Mouse (Mus musculus): ENCODE results near the gene Cdc42.

Cdc42 gene

DNA sequence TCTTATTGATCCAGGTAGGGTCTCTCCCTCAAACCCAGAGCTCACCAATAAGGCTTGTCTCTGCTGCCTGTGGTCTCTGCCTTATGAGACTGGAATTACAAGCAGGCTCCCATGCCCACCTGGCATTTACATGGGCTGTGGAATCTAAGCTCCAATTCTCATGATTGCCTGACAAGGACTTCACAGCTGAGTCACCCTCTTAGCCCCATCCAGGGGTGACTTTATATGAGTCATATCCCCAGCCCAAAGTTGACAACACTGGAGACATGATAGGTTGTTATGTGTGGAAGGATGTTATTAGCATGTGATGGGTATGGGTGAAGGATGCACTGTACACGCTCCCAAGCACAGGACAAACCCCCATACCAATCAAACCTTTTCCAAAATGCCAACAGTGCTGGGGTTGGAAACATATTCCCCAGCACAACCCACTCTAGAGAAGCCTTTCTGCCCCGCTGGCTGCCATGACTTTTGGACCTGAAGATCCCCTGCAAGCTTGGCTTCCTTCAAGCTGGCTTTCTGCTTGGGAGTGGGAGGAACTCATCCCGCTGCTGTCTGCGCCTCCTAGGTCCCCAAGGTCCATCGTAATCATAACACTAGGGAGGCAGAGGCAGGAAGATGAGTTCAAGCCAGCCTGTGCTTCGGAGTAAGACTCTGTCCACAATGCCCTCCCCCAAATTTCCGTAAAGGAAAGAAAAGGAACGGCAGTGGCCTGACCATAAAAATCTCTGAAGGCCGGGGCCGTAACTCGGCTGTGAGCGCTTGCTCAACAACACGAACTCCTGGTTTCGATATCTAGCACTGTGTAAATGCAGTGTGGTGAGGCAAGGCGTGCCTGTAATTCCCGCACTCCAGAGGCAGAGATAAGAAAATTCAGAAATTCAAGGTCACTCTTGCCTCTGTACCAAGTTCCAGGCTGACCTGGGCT is 14.3 kb upstream of the Cdc42 start:
- no peak for DNase-seq (ENCODE audit: low read depth, low spot score)

DNA sequence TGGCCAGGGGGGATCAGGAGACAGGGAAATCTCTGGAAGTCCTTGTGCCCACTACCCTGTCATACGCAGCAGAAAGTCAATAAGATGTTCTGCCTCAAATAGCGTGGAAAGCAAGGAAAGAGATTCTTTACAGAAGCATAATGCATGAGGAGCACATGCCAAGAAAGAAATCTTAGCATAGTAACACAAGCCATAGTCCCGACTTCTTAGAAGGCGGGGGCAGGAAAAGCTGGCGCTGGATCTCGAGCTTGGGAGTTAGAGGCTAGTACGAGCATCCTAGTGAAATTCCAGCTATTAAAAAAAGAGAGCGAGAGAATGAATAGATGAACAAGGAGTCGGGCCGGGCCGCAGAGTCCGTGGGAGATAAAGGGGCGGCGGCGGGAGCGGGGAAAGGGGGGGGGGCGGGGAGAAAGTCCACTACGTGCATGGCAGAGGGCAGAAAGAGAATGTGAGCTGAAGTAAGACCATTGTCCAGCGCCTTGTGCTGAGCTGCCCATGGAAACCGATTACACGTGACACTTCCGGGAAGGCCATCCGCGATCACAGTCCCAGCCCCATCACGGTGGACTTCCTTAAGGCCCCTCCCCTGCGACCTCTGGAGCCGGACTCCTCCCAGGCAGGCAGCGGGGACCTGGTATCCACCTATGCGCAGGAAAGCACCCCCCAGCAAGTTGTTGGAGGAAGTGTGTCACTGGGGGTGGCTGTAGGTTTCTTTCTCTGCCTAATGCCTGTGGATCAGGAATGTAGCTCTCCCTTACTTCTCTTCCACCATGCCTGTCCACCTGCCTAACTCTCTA is 12.6 kb upstream of the Cdc42 start:
- DNase-seq (ENCODE audit: low read depth, low spot score) = no peak

DNA sequence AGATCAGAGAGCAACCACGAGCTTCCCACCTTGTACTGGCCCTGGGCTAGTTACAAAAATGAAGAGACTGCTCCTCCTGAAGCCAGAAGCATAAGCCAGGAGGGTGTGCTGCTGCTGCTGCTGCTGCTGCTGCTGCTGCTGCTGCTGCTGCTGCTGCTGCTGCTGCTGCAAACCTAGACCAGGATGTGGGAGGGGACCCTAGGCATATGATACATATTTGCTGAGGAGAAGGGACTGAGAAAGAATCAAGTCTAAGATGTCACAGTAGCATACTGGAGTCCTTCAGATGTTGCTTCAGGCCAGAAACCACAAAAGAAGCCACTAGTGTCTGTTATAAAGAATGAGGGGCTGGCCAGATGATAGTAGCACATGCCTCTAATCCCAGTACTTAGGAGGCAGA is 10.7 kb upstream of the Cdc42 start:
- DNase-seq (ENCODE audit: low read depth, low spot score) = no peak

DNA sequence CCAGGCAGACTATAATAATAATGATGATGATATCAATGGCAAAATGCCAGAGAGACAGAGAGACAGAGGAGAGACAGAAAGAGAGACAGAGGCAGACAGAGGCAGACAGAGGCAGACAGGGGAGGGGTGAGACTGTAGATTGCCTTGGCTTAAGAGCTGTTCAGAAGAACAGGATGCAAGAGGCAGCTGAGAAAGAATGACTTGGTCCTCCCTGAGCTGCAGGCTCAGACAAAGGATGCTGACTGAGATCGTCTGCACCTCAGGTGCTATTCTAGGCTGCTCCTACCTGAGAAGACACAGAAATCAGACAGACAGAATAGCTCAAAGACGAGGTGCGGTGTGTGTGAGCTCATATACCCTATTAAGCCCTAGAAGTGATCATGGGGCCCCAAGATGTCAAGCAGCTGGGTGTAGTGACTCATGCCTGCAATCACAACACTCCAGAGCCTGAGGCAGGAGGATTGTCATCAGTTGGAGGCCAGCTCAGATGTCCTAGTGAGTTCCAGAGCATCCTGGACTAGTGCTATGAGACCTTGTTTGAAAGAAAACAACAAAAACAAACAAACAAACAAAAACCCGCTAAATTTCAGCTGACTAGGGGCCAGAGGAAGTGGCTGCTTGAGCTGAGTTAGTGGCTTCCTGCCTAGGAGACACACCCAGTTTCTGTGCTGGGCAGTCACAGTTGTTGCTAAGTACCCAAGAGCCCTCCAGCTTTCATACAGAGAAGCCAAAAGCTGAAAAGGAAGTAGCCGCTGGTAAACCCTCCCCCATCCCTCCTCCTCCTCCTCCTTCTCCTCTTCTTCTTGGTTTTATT is 10.0 kb upstream of the Cdc42 start:
- DNase-seq (ENCODE audit: low read depth, low spot score) = no peak

DNA sequence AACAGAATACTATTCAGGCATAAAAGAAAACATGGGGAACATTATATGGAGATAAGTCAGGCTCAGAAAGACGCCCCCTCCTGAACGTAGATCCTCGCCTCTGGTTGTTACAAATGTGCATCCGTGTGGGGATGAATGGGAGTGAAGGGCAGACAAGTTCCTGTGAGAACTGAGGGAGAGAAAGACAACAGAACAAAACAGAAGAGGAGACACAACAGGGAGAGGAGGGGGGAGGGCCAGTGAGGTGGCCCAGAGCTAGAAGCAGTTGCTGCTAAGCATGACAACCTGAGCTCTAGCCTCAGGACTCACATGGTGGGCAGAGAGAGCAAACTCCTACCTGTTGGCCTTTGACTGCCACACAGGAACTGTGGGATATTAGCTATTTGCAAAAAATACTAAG is 8.6 kb upstream of the Cdc42 start:
- no peak for DNase-seq (ENCODE audit: low read depth, low spot score)

DNA sequence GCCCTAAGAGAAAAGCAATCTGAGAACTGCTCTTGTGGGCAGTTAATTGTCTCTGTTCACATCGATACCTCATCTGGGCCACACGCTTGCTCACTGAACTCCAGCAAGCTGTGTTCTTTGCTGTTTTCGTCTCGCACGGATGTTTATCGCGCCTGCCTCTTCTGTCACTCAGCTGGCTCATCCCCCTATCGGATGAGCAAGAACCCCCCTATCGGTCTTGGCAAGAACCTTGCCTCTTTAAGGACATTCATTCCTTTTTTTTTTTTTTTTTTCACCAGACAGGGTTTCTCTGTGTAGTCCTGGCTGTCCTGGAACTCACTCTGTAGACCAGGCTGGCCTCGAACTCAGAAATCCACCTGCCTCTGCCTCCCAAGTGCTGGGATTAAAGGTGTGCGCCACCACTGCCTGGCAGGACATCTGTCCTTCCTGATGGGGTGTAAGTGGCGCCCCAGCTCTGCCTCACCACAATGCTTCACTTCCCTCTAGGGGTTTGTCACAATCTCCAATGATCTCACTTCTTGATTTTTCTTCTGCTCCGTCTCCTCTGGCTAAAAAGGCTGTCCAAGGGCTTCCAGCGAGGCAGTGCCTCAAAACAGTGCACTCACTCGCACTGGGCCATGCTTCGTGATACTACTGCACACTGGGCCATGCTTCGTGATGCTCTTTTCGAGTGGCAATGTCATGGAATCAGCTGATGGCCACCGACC is 8.0 kb upstream of the Cdc42 start:
- no peak for DNase-seq (ENCODE audit: low read depth, low spot score)

DNA sequence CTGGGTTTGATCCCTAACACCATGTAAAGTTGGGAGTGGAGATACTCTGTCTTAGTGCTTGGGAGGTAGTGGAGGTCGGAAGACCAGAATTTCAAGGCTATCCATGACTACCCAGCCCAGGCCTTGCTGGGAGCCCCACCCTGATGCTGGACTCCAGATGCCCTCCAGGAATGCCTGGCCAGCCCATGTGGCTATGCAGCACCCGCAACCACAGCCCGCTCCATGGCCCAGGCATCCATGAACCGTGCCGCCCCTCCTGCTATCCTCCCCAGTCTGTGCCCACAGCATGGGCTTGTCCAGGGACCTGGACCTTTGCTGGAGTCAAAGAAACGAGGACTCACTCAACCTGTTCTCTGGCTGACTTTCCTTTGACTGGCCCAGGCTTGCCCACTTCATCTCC is 7.3 kb upstream of the Cdc42 start:
- no peak for DNase-seq (ENCODE audit: low read depth, low spot score)

DNA sequence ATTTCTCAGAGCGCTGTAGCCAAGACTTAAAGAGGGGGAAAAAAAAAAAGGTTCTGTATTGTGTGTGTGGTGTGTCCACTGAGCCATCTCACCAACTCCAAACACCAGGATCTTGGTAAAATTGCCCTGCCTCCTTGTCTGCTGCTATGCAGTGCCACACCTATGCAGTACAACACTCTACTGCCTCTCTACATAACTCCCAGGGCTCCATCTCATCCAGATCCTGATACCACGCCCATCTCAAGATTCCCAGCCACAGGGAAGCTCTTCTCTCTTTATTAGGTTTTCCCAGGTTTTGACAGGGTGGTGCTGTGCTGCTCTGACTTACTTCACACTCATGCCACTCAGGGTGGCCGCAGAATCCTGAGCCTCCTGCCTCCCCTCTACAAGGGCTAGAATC is 3.5 kb upstream of the Cdc42 start:
- no peak for DNase-seq (ENCODE audit: low read depth, low spot score)

DNA sequence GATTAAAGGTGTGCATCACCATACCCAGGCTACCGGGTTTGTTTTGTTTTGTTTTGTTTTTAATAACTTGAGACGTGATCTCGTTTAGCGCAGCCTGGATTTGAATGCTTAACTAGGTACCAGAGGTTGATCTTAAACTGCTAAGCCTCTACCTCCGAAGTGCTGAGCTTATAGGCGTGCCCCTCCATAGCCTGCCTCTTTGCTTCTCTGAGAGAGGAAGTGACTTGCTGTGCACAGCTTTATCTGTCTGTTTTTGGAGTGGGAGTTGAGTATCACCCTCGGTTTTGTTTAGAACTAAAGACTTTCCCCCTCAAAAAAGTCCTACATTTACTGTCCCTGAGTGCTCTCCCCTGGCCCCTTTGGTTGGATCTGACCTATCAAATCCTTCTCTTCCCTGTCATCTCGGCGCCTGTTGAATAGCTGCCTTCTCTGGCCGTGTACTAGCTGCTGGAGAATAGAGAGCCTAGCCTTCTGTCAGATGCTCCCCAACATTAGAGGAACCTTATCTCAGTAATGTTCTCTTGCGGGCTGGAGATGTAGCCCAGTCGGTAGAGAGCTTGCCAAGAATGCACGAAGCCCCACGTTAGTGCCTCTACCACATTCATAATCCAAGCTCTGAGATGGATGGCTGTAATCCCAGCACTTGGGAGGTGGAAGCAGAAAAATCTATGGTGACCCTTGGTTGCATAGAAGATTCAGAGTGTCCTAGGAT is 927 bp upstream of the Cdc42 start:
- no peak for DNase-seq (ENCODE audit: low read depth, low spot score)

DNA sequence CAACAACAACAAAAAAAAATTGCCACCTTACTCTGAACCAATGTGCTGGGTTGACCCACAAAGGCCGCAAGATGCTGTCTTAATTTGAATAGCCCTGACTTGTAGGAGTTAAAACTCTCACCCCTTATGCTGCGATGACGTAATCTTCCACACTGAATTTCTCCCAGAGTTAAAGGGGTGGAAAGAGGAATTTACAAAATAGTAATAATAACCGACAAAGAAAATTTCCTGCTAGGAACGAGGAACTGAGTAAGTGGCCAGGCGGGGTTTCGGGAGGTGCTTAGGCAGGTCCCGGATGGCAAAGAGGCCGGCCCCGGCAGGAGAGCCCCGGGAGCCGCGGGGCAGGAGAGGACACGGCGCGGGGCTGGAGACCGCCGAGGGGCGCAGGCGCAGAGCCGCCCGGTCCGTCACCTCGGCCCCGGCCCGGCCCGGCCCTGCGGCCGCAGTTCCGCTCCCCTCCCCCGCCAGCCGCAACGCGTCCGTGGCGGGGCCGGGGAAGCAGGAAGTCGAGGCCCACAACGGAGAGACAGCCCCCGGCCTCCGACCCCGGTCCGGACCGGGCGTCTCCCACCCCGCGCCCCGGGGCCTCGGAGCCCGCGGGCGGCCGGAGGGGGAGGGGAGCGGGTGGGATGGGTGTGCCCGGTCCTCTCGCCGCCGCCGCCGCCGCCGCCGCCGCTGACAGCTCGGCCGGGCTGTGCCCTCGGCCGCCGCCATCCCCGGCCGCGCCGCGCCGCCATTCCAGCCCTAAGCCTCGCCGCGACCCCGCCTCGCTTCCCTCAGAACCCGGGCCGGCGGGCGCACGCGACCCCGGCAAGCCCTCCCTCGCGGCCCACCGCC is 628 bp downstream of the Cdc42 start:
- DNase-seq (ENCODE audit: low read depth, low spot score) = peak; percentile 38

DNA sequence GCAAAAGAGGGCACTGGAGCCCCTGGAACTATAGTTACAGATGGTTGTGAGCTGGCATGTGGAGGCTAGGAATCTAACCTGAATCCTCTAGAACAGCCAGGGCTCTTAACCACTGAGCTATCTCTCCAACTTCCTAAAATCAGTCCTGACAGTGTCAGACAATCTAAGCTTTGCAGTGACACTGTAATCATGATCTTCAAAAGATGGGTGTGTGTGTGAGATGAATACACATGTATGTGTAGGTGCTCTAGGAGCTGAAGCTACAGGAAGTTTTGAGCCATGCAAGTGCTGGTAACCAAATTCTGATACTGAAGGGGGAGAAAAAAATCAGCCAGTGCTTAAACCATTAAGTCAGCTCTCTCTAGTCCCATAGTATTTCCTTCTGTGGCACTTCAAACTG is 6.9 kb downstream of the Cdc42 start:
- DNase-seq (ENCODE audit: low read depth, low spot score) = no peak

DNA sequence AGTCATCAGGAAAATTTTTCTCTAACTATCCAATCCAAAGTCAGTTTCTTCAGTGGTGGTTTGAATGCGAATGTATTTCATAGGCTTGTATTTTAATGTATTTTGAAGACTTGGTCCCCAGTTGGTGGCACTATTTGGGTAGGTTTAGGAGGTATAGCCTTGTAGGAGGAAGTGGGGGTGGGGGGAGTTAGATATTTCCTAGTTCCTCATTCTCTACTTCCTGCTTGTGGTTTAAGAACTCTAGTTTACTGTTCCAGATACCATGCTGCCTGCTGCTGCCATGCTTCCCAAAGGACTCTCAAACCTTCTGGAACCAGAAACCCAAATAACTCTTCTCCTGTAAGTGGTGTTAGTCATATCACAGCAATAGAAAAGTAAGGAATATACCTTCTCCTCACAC is 11.7 kb downstream of the Cdc42 start:
- no peak for DNase-seq (ENCODE audit: low read depth, low spot score)

DNA sequence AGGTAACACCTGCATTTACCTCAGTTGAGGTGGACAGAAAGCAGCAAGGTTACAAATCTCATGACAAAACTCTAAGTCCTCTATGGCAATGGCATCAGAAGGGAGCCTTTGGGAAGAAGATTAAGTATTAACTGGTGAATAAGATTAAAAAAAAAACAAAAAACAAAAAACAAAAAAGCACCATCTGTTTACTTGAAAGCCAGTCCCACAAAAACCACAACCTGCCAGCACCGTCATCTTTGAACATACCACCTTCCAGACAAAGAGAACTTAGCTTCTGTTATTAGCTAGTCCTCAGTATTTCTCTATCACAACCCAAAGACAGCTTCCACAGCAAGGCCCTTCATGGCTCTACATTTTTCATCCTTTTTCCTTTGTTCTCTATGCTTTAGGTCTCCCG is 12.4 kb downstream of the Cdc42 start:
- no peak for DNase-seq (ENCODE audit: low read depth, low spot score)

DNA sequence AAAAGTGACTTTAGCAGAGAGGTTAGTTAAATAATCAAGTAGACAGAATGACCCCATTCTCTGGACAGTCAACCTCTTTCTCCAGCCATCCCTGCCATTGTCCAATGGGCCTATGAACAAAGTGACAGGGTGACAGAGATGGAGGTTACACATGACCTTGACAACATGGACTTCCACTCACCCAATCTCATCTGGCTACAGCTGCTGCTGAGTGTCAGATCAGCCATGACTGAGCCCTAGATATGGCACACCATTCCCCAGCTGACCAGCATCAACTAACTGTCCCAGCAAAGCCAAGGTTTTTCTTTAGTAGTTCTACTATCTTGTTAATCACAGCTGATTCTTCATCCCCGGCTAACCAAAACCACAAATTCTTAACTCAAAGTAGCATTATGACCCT is 14.7 kb downstream of the Cdc42 start:
- no peak for DNase-seq (ENCODE audit: low read depth, low spot score)

DNA sequence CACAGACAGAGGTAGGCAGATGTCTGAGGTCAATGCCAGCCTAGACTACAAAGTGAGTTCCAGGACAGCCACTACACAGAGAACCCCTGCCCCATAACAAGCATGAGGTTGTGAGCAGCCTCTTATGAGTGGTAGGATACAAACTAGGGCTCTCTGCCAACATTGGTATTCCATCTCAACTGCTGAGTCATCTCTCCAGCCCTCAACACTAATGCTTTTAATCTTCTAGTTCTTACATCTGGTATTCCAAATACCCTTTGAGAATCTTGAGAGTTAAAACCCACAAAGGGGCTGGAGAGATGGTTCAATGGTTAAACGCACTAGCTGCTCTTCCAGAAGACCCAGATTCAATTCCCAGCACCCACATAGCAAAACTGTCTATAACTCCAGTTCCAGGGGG is 18.1 kb downstream of the Cdc42 start:
- DNase-seq (ENCODE audit: low read depth, low spot score) = no peak

DNA sequence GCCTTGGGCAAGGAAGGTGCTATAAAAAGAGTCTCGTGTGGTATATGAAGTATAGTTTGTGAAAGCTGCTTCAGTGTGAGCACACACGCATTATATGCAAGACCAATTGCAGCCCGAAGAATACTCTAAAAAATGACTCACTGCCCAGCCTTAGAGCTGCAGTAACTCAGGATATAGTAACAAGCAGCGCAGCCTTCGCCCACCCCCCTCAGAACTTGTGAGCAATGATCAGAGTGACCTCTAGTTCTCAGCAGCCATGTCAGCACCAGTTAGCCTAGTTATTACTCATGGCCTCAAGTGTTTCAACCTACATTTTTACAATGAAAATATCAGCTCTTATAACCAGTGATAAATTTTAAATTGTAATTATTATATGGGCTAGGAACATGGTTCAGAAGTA is 21.1 kb downstream of the Cdc42 start:
- DNase-seq (ENCODE audit: low read depth, low spot score) = no peak

DNA sequence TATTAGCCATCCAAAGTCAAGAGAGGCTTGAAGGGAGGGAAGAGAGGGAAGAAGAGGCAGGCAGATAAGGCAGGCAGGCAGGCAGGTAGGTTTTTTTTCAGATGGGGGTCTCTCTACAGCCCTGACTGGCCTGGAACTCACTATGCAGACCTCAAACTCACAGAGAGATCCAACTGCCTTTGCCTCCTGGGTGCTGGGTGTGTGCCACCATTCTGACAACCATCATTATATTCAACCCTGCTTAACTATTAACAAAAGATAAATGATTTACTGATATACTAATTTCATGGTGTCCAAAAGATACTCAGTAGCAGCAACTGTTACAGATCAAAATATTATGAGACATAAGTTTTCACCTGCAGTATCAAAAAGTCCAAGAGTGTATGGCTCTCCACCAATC is 25.5 kb downstream of the Cdc42 start:
- DNase-seq (ENCODE audit: low read depth, low spot score) = no peak

DNA sequence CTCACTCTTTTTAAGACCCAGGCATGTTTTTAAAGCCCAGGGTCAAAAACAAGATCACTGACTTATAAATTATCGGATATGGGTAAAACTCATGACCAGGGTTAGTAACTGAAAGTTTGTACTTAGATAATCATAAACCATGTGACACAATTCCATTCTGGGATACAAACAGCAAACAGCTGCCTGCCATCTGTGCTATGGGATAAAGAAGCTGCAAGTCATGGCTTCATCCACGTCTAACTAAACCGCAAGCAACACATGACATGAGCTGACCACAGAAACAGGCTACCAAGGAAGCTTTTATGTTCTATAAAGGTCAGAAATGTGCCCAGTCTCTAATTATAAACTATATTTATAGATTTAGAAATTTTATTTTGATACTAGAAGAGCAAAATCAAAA is 31.0 kb downstream of the Cdc42 start:
- DNase-seq (ENCODE audit: low read depth, low spot score) = no peak

DNA sequence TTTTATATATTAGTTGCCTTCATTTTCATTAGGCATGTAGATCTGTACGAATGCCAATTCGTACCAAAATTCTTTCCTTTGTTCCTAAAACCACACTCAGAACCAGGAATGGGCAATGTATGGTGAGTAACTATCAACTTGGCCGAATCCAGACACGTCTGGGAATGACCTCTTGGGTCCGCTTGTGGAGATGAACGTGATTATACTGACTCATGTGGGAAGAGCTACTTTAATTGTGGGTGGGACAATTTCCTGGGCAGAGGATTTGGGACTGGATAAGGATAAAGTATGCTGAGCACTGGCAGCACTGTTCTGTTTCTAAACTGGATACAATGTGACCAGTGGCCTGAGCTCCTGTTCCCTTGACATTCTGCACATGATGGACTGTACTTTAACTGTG is 32.6 kb downstream of the Cdc42 start:
- no peak for DNase-seq (ENCODE audit: low read depth, low spot score)
